ENCODE assay signal across 22 mouse cellular contexts in the genomic region with DNA sequence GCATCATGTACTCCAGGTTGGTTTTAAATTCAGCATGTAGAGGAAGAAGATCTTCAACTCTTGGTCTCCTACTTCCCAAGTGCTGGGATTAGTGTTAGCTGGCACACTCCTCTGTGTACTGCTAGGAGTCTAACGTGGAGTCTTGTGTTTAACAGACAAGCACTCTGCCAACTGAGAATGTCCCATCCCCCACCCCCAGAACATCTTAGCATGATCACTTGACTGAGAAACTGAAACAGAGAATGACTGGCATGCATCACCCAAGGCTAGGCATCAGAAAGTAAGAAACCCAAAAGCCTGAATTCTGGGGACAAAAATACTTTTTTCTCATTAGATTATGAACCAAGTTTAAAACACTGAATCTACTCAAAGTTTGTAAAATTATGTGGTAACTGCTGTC.
"Had no signal": no experiment of that assay in that cellular context is flagged by ENCODE, and none has a peak within 500 bp of the region (broad histone marks: within the 10 kb centered on the region; RNA-seq: fewer than 3 reads in every experiment).

No protein-coding gene starts in this region.

- H3K27me3 ChIP-seq: lung, embryonic 15.5 days; neural tube, embryonic 15.5 days; stomach, embryonic 15.5 days had no signal

- H3K4me3 ChIP-seq: lung, embryonic 15.5 days; midbrain, embryonic 10.5 days; midbrain, embryonic 12.5 days; myocyte; neural tube, embryonic 13.5 days; neural tube, embryonic 15.5 days; stomach, embryonic 15.5 days had no signal

- H3K9ac ChIP-seq: liver, postnatal 0 days; lung, embryonic 15.5 days; midbrain, embryonic 12.5 days; neural tube, embryonic 13.5 days; neural tube, embryonic 15.5 days; stomach, embryonic 15.5 days had no signal

- H3K27ac ChIP-seq: lung, embryonic 15.5 days; midbrain, embryonic 10.5 days; midbrain, embryonic 12.5 days; neural tube, embryonic 13.5 days; neural tube, embryonic 15.5 days; stomach, embryonic 15.5 days had no signal

- DNase-seq: liver, postnatal 0 days; lung, adult 2 months; lung, postnatal 14 days; lung, postnatal 36 days; midbrain, embryonic 14.5 days; retina, postnatal 1 day; right cerebral cortex, adult 18-20 months; right cerebral cortex, postnatal 25 days; right cerebral cortex, postnatal 4 days; spleen, adult 18-20 months; thymus, adult 2 months; thymus, postnatal 25 days; thymus, postnatal 4 days had no signal

- H3K36me3 ChIP-seq: lung, embryonic 15.5 days; midbrain, embryonic 10.5 days; midbrain, embryonic 12.5 days; neural tube, embryonic 13.5 days; neural tube, embryonic 15.5 days; stomach, embryonic 15.5 days had no signal

- ATAC-seq: liver, postnatal 0 days; lung, postnatal 0 days; midbrain, embryonic 16.5 days had no signal
